Mouse (Mus musculus) brain, embryonic 14.5 days (tissue): ENCODE data around the gene Klhl3.

Experiments used
- CTCF ChIP-seq: fragments of 200-500 bp; IDR thresholded peaks from 2 replicates; pipeline ENCODE4 v1.5.1; 2012; ENCODE audit warnings: inconsistent platforms, mild to moderate bottlenecking, moderate library complexity, borderline replicate concordance; ENCODE audit not compliant: insufficient read depth, insufficient read length; ENCODE audit errors: extremely low read depth
- POLR2A ChIP-seq: fragments of 200-500 bp; IDR thresholded peaks from 2 replicates; pipeline ENCODE4 v1.6.1; 2012; ENCODE audit warnings: mild to moderate bottlenecking, inconsistent platforms, borderline replicate concordance; ENCODE audit not compliant: poor library complexity, insufficient read depth, insufficient read length, severe bottlenecking; ENCODE audit errors: extremely low read depth

DNA sequence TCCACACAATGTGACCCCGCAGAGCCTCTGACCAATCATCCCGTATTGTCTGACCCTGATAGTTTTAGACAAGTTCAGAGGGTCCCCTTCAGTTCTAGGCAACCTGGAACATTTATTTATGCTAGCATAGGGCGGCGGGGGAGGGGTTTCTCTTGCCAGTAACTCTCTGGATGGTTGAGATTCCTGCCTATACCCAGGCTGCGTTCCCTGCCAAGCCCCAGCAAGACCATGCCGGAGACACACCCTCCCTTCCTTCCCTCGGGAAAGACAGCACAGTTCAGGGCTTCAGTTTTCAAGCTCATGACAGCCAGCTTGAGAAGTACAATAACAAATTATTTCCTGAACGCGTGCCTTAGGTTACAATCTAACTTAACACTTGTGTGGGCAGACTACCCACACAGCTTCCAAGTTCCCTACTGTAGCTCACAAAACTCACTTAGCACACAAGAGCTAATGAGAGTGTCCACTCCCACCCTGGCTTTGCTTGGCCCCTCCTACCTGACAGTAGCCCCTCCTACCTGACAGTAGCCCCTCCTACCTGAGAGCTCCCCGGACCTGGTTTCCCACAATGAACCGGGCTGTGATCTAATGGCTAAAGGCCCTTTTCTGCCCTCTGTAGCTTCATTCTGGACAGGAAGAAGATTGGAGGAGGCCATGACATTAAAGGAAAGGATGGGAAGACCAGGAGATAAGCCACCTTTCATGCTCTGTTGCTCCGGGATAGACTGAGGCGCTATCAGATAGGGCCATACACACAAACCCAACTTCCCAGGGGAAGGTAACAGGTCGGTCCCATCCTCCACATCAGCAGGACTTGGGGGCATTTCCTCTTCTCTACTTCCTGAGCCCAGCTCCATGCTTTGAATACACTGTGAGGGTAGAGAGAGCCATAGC is 46.6 kb downstream of the Klhl3 start:
- no peak for TF ChIP-seq CTCF
- TF ChIP-seq POLR2A: no peak
